Mouse (Mus musculus) cerebellum, postnatal 14 days (tissue): ENCODE results near the gene Gm10803.

Experiments used
- DNase-seq, 2 experiments: peaks; one replicate each; pipeline ENCODE4 v3.0.0; 2021; ENCODE audit warnings: mixed read lengths in 2 of 2

Gene Gm10803

GRCm38 (mm10) chr2:93592164-93592790, 31.9 kb downstream of the Gm10803 start:
- DNase-seq: no peak

GRCm38 (mm10) chr2:93593121-93593520, 32.8 kb downstream of the Gm10803 start:
- no peak for DNase-seq

DNA sequence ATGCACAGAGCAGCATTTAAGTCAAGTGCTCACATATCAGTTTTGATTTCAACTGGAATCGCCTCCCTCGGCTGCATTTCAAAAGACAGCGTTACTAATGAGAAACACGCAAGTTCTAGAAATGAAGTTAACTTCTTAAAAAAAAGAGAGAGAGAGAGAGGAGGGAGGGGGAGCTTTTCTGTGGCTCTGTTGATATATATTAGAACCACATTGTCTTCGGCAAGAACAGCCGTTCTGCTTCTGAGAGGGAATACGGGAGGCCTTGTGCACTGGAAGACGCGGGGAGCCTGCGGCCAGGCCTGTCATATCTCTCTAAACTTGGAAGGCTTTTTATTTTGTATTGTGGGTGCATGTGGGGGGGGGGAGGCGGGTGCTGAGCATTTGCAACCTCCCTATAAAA, 36.8 kb downstream of the Gm10803 start:
- DNase-seq: no peak

DNA sequence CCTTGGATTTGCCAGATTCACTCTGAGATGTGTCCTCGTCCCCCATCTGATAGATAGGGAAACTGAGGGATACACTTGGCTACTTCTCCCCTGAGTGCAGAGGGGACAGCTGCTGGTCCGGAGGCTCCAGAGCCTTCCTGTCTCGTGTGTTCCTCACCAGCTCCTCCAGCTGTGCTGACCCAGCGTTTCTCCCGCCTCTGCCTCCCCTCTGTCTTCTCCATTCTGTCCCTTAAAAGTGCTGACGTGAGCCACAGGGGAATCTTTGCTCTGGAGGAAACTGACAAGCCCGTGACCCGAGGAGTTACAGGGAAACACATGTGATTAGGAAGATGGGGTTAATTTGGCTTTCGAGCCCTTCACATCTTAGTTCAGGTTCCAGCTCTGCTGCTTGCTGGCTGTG, 39.4 kb downstream of the Gm10803 start:
- no peak for DNase-seq

- DNase-seq: peak; percentile 73 to 80
These were observed 44.4 kb downstream of the Gm10803 start for GRCm38 (mm10) chr2:93604601-93605285.

- DNase-seq: no peak
These were observed 48.4 kb downstream of the Gm10803 start for GRCm38 (mm10) chr2:93608800-93609199.

- no peak for DNase-seq
These were observed 52.7 kb downstream of the Gm10803 start for GRCm38 (mm10) chr2:93613020-93613419.
